Mouse (Mus musculus) lung, postnatal 14 days (tissue): ENCODE data around the gene Ahnak2.

Source experiments
- DNase-seq: peaks from one replicate; pipeline ENCODE4 v3.0.0; 2021

Gene Ahnak2

DNA sequence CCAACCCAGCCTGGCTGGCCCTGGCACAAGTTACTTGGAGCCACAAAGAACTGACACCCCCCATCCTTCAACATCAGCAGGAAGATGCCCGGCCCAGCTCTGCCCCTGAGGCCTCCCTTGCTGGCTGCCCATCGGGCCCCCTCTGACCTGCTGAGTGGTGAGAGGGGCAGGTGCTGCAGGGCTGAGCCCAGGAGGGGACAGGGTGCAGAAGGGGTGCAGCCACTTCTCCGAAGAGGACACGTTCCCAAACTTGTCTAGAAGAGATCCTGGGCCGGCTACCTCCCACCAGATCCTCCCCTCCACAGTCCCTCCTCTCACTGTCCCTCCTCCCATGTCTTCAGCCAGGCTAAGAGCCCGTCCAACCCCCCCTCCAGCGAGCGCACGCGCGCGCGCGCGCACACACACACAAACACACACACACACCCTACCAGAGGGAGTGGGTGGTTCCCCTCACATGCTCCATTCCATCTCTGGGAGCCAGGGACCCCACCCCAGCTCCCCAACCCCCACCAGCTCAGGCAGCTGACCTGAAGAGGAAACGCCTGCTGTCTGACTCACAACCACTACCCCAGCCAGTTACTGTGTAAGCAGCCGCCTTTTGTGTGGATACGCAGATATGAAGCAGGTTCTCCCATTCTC is 6.9 kb downstream of the Ahnak2 start:
- DNase-seq, result peak; percentile 20

DNA sequence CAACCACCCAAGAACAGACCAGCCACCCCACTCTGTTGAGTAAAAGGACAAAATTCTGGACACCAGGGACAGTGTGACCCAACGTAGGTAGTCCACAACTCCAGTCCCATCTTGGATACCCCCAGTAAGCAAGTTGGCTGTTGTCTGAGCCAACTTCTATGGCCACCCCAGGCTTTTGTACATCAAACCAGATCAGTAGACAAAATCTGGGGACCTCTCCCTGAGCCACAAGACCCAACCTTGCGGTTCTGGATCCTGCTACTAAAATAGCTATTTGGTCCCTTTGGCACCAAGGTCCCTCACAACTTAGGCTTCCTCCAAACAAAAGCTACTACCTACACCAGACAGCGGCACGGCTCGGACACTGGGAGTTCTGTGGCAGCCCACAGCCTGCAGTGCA is 7.5 kb downstream of the Ahnak2 start:
- DNase-seq, result no peak

GRCm38 (mm10) chr12:112794356-112794816 is 8.1 kb downstream of the Ahnak2 start:
- DNase-seq, result no peak

- DNase-seq, result peak; percentile 67
Measured at GRCm38 (mm10) chr12:112793601-112794355, 8.7 kb downstream of the Ahnak2 start.

DNA sequence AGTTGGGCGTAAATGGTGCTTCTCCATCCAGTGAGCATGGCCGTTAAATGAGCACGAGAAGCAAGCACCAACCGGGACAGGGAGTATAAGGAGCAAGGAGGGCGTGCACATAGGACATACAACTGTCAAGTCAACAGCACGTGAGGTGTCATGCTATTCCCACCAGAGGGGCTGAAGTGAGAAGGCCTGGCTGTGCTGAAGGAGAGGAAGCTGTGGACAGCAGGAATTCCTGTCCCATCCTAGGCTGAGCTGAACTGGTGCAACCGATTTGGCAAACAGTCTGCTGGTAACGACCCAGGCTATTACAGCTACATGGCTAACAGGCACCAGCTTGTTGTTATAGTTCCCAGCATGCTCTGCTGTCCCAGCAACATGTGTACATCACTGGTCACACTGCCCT is 11.4 kb downstream of the Ahnak2 start:
- DNase-seq, result no peak

GRCm38 (mm10) chr12:112774481-112774880 is 28.0 kb downstream of the Ahnak2 start:
- DNase-seq, result no peak

DNA sequence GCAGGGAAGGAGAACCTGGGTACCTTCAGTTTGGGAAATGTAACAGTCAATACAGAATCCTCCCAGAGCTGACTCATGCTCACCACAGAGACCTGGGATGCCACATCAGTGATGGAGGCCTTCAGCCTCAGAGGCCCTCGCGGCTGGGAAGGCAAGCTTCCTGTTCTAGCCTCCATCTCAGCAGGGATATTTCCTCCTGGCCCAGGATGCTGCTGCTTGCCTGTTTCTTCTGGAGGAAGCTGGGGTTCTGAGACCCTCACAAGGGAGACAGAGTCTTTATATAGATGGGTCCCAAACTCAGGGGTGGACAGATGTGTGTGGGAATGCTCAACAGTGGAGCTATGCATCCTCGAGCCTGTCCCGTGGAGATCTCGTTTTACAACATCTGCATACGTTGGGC is 28.4 kb downstream of the Ahnak2 start:
- no peak for DNase-seq

GRCm38 (mm10) chr12:112773366-112773765 is 29.1 kb downstream of the Ahnak2 start:
- DNase-seq, result no peak

DNA sequence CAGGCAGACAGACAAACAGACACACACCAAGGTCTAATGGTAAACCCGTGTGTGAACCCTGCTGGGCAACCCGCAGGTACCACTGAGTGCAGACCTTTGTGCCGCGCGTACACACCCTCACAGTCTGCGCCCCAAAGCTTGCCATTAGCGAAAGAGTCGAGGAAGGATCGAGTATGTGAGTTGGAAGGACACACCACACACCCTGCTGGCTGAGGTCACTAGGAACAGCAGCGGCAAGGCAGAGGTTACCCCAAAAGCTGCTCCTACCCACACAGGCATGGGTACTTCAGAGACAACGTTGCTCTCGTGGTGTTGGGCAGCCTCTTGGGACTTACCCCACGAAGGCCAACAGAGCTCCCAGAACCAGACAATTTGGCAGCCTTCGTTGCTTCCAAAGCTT is 30.2 kb downstream of the Ahnak2 start:
- no peak for DNase-seq

DNA sequence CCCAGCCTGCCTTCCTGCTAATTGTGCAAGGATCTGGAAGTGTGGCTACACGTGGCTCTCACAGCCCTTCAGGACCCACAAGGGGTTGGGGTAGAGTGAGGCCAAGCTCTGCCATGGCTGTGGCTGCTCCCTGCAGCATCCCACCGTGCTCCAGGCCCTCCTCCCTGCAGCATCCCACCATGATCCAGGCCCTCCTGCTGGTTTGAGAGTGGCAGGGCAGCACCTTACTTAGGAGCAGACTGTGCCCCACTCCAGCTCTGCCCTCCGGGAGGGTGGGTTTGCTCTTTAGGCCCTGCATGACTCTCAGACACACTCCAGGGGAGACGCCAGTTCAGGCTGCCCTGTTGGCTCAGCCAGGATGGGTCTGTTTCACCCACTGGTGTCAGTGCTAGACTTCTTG is 32.1 kb downstream of the Ahnak2 start:
- DNase-seq, result no peak

DNA sequence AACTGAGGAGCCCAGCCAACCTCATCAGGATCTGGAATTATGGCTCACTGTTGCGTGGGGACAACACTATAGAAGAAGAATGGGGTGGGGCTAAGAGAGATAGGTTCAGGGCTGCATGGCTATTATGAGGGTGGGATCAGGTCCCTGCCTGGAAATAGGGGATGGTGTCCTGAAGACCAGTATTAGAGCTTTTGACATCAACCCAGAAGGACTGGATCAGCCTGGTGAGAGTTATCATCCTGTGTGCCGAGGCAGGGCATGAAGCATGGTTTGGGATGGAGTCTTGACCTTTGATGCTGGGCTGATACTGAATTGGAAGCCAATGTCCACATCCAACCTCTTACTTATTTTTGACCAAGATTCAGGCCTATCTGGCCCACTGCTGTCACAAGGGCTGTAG is 32.7 kb downstream of the Ahnak2 start:
- no peak for DNase-seq

GRCm38 (mm10) chr12:112769031-112769430 is 33.4 kb downstream of the Ahnak2 start:
- DNase-seq, result no peak

GRCm38 (mm10) chr12:112768166-112768565 is 34.3 kb downstream of the Ahnak2 start:
- DNase-seq, result no peak

DNA sequence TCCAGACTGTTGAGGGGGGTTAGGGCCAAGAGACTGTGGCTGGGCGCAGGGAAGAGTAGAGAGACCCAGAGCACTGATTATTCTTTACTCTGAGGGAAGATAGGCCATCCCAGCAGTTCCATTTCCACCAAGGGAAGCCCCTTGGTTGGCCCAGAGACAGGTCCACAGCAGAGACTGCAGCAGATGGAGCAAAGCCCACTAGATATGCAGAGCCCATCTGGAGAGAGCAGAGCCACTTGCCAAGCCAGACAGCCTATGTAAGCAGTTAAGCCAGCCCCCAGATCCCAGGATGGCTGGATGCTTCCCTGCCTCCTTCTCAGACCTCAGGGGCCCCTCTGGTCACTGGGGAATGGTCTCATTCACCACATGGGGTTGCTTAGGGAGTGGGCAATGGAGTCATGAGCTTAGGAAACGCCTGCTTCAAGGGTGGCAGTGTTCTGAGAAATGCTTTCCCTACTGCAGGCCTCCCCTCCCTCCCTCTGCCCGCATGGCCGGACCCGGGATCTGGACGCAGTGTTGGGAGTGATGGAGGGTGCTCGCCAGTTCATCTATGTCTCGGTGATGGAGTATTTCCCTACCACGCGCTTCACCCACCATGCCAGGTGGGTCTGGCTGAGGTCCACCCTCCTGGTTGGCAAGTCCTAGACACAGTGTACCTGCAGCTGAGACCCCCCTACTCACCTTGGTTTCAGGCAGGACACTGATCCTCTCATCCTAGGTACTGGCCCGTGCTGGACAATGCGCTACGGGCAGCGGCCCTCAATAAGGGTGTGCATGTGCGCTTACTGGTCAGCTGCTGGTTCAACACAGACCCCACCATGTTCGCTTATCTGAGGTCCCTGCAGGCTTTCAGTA is 35.2 kb downstream of the Ahnak2 start:
- no peak for DNase-seq

GRCm38 (mm10) chr12:112766586-112766985 is 35.9 kb downstream of the Ahnak2 start:
- no peak for DNase-seq

DNA sequence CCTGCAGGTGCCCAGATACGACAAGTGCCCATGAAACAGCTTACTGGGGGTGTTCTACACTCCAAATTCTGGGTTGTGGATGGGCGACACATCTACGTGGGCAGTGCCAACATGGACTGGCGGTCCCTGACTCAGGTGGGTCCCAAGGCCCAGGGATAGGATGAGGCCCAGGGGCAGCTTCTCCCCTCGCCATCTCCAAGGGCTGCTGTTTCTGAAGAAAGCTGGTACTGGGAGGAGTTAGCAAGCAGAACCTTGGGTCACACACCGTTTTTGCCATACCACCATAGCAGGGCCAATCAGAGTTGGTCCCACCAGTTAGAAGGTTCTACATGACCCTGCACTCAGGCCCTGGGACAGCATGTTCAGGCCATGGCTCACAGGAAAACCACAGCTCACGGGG is 37.5 kb downstream of the Ahnak2 start:
- no peak for DNase-seq

- DNase-seq, result no peak
Measured at GRCm38 (mm10) chr12:112764141-112764540, 38.3 kb downstream of the Ahnak2 start.

DNA sequence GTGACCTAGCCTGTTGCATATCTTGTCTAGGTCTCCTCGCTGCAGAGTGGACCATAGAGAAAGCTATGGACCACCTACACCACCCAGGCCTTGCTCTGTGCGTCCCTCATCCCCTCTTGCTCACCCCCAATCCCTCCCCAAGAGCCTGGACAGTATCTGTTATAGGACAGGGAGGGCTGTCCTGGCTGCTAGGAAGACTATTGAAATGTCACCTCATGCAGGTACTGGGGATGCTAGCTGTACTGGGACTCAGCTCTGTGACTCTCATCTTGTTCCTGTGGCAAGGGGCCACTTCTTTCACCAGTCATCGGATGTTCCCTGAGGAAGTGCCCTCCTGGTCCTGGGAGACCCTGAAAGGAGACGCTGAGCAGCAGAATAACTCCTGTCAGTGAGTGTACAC is 39.3 kb downstream of the Ahnak2 start:
- DNase-seq, result no peak

DNA sequence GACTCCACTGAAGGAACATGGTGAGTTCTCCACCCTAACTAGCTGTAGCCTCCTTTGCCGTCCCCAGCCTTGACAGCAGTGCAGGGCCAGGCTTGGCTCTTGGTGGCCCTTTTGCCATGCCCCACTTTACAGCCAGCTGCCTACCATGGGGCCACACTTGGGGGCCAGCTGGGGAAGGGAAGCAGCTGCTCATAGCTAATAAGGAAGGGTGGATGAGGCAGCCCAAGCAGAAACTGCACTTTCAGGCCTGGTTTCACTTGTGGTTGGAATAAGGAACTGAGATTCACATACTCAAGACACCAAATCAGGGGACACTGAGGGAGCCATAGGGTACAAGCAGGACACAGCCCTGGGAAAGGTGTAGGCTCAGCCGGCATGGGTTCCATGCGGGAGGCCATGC is 40.4 kb downstream of the Ahnak2 start:
- DNase-seq, result no peak

DNA sequence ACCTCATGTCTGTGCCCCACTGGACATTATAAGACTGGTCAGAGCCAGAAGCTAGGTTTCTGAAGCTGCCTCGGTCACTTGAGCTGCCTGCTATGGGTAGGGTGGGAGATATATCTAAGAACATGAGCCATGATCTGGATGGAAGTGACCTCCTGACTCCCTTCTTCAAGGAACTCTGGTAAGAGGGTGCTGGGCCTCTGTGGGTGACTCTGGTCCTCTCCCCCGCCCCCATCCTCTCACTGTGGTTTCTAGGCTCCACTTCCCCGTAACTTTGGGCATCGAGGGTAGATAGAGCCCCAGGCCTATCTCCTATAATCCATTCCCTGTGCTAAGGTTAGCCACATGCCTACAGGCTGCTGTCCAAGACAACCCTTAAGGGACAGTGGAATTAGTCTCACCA is 41.0 kb downstream of the Ahnak2 start:
- no peak for DNase-seq

GRCm38 (mm10) chr12:112760154-112760926 is 42.1 kb downstream of the Ahnak2 start, which contains the start of gene Pld4:
Gene Pld4 (plus strand): TSS chr12:112760655.
- DNase-seq, result no peak

DNA sequence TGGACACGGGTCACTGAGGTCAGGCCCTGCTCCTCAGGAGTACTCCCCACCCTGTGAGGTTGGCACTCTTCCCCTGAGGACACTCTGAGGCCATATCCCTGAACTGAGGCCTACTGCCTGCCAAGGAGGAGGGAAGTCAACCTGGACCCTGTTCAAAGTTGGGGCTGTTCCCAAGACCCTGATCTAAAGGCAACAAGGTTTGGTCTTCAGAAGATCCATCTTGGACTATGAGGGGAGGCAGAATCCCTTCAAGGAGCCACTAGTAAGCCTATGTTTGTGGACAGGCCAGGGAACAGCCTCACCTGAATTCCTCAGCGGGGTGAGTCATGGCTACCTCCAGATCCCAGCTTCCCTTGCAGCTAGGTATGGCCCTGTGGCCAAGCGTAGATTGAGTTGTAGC is 43.0 kb downstream of the Ahnak2 start:
- no peak for DNase-seq

DNA sequence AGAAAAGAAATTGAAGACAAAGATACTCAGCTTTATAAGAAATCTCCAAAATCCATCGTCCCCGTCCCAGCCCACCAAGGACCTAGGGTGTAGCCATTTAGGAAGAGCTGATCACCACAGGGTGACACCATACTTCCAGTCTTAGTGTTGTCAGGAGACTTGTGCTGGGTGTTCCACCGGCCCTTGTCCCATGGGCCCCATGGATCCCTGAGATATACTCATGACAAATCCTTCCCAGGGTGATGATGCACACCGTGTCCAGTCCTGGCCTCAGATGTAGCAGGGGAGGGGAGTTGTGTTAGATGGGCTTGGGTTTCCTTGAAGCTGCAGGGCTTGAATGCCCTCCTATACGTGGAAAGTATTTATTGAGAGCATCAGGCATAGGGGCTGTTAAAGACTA is 44.6 kb downstream of the Ahnak2 start:
- DNase-seq, result no peak
